Mouse (Mus musculus): Measurements from ENCODE around the gene Ncam1. TPM values are rescaled to one million over a fixed set of nuclear protein-coding genes. Genes with fewer than 3 reads are reported as not detected.

Gene Ncam1
- polyA plus RNA-seq, 1 experiment from 2014 or later, result 370 TPM

DNA sequence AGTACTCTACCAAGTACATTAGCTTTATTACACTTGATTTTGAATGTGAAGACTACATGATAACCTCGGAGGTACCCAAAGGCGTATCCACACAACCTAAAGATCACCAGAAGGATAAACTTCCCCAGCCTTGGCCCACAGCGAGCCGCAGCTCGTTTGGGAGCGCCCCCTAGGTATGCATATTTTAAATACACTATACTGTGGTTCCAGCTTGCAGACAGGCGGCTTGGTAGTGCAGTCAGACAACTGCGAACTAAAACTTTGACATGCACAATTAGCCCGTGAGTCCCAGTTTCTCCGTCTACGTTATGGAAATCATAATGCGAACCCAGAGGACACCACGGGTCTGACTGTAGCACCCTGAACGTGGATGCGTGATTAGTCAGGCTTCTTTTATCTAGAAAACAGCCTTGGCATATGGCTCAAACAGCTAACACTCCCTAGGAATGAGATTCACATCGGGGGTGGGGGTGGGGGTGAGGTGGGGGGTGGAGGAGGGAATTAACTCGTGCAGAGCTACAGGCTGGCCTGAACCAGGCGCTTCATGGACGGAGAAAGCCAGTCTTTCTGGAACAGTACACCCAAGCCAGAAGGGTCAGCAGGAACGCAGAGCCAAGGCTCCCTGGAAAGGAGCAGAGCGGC, 313.4 kb downstream of the Ncam1 start:
- ATAC-seq (replicated peaks), result peak; percentile 62
- Histone ChIP-seq H3K9me3 (no peaks in the 10 kb centered on the region), H3K27ac (replicated peaks) (no peak overlapping the region), H3K4me3 (peak overlapping the region; percentile 48), H3K27me3 (no peaks in the 10 kb centered on the region), H3K4me2 (replicated peaks) (peak overlapping the region; percentile 89), H3K9ac (replicated peaks) (peak overlapping the region; percentile 38), H3K4me1 (peaks cover 21% of the 10 kb centered on the region), H3K36me3 (no peaks in the 10 kb centered on the region)
- WGBS, result 3% methylated on average over 21 of the region's 21 CpGs

DNA sequence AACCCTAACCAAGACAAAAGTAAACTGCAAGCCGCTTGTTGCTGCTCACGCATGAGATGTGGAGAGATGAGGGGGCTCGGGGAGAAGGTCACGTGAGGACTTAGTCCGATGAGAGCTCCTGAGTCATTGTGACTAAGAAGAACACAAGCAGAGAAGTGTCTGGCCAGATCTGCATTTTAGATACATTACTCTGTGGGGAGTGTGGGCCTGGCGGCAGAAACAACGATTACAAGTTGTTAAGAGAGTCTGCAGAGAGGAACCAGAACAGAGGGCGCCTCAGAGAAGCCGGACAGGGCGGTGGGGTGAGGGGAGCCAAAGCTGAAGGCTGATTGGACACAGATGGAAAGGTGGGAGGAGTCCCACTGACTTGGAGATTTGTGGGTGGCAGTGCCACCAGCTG, 315.4 kb downstream of the Ncam1 start:
- no peak overlapping the region for H3K4me2 ChIP-seq (replicated peaks)
- H3K27me3 ChIP-seq, result no peaks in the 10 kb centered on the region
- H3K27ac ChIP-seq (replicated peaks), result no peak overlapping the region
- no peaks in the 10 kb centered on the region for H3K9me3 ChIP-seq
- 29% methylated on average over 10 of the region's 10 CpGs for WGBS
- ATAC-seq (replicated peaks), result no peak
- no peaks in the 10 kb centered on the region for H3K36me3 ChIP-seq
- H3K9ac ChIP-seq (replicated peaks), result no peak overlapping the region
- H3K4me3 ChIP-seq, result no peak overlapping the region
- peaks cover 8% of the 10 kb centered on the region for H3K4me1 ChIP-seq

DNA sequence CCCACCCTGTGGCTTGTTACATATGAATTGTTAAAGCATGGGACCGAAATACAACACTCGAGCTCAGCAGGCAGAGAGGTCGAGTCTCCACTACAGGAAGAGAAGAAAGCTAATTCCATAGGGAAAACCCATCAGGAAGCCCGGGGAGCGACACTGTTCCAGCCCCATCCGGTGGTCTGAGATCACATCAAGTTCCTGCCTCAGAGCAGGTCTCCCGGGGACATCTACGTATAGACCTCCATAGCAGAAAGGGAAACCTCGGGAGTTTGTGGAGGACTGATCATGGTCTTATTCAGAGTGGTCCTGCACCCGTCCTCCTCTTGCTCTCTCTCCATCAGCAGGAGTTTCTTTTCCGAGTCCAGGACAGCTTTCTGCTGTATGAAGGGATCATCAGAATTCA, 326.6 kb downstream of the Ncam1 start:
- H3K4me3 ChIP-seq, result no peak overlapping the region
- H3K36me3 ChIP-seq, result no peaks in the 10 kb centered on the region
- H3K9ac ChIP-seq (replicated peaks), result no peak overlapping the region
- no peaks in the 10 kb centered on the region for H3K9me3 ChIP-seq
- H3K4me2 ChIP-seq (replicated peaks), result no peak overlapping the region
- no peaks in the 10 kb centered on the region for H3K27me3 ChIP-seq
- WGBS, result 80% methylated on average over 11 of the region's 11 CpGs
- no peak for ATAC-seq (replicated peaks)
- H3K27ac ChIP-seq (replicated peaks), result no peak overlapping the region
- H3K4me1 ChIP-seq, result peaks cover 7% of the 10 kb centered on the region; the same call in 1 of the 2 replicates

DNA sequence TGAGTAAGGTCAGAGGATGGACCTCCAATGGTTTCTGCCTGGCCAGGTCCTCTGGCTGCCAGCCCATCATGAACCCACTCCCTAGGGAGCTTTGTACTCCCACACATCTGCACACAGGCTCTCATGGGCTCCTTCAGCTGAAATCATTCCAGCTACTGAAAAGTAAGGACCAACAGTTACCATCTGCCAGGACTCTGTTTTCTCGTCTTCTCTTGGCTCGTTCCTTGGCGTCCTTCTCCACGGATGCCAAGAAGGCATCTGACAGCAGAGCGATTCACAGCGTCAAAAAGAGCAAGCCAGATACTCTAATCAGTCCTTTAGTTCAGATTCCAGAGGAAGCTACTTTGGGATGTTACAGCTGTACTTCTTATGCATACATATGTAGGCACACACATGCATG, 327.8 kb downstream of the Ncam1 start:
- no peak for ATAC-seq (replicated peaks)
- Histone ChIP-seq H3K4me2 (replicated peaks) (no peak overlapping the region), H3K4me3 (no peak overlapping the region), H3K9ac (replicated peaks) (no peak overlapping the region), H3K4me1 (peaks cover 7% of the 10 kb centered on the region; the same call in 1 of the 2 replicates), H3K9me3 (no peaks in the 10 kb centered on the region), H3K36me3 (no peaks in the 10 kb centered on the region), H3K27me3 (no peaks in the 10 kb centered on the region), H3K27ac (replicated peaks) (no peak overlapping the region)
- 49% methylated on average over 6 of the region's 6 CpGs for WGBS

DNA sequence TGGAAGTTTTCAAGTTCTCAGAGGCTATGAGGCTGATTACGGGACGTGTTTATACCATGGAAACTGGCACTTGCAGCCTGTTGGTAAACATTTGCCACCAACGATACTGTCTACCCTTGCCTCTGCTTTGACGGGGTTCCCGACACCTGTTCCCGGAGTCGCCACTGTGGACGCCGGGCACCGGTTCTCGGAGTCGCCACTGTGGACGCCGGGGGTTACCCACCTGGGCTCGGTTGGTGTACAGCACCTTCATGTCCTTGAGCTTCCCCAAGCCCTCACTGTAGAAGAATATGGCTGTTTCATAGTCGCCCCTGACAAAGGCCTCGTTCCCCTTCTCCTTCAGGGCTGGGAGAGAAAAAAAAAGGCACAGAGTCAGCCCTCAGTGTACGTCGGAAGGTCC, 328.7 kb downstream of the Ncam1 start:
- no peaks in the 10 kb centered on the region for H3K9me3 ChIP-seq
- no peak overlapping the region for H3K4me2 ChIP-seq (replicated peaks)
- H3K27ac ChIP-seq (replicated peaks), result no peak overlapping the region
- ATAC-seq (replicated peaks), result no peak
- H3K4me1 ChIP-seq, result peaks cover 7% of the 10 kb centered on the region; the same call in 1 of the 2 replicates
- H3K4me3 ChIP-seq, result no peak overlapping the region
- no peaks in the 10 kb centered on the region for H3K36me3 ChIP-seq
- WGBS, result 89% methylated on average over 19 of the region's 19 CpGs
- H3K9ac ChIP-seq (replicated peaks), result no peak overlapping the region
- H3K27me3 ChIP-seq, result no peaks in the 10 kb centered on the region

DNA sequence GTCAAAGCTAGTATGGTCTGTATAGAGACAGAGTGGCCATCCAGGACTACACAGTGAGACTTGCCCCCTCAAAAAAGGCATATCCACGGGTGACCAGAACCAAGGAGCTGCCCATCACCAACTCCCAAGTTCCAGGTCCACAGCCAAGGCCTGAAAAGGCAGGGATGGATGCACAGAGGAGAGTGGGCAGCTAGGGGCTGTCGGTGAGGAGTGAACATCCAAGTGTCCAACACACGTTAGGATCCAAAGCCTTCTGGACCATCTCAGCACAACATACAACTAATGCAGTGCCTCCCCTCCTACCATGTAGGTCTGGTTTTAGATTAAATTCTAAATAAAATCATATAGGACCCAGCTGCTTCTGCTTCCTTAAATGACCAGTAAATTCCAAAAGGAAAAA, 342.6 kb downstream of the Ncam1 start:
- ATAC-seq (replicated peaks), result no peak
- H3K36me3 ChIP-seq, result no peaks in the 10 kb centered on the region
- H3K27ac ChIP-seq (replicated peaks), result no peak overlapping the region
- H3K4me2 ChIP-seq (replicated peaks), result no peak overlapping the region
- H3K4me1 ChIP-seq, result no peaks in the 10 kb centered on the region
- 87% methylated on average over 3 of the region's 3 CpGs for WGBS
- no peaks in the 10 kb centered on the region for H3K27me3 ChIP-seq
- no peaks in the 10 kb centered on the region for H3K9me3 ChIP-seq
- H3K9ac ChIP-seq (replicated peaks), result no peak overlapping the region
- no peak overlapping the region for H3K4me3 ChIP-seq

DNA sequence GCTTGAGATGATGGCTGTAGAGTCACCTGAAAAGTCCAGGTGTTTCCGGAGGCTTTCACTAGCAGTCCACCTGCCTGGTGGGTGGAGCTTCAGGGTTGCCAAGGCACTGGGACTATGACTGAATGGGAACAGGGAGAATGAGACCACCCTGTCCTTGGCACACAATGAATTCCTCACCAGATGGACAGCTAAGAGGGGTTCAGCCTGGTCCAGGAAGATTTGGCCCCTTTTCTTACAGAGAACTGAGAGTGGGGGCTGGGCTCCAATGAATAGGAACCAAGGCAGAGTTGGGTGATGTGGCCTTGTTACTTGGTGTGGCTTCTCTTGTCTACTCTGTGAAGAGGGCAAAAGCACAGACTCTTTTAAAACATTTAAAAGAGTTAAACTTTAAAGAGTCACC, 346.3 kb downstream of the Ncam1 start:
- no peaks in the 10 kb centered on the region for H3K27me3 ChIP-seq
- H3K36me3 ChIP-seq, result no peaks in the 10 kb centered on the region
- H3K9ac ChIP-seq (replicated peaks), result no peak overlapping the region
- H3K27ac ChIP-seq (replicated peaks), result no peak overlapping the region
- H3K4me1 ChIP-seq, result no peaks in the 10 kb centered on the region
- H3K9me3 ChIP-seq, result no peaks in the 10 kb centered on the region
- H3K4me2 ChIP-seq (replicated peaks), result no peak overlapping the region
- H3K4me3 ChIP-seq, result no peak overlapping the region
- 94% methylated on average over 1 of the region's 1 CpGs for WGBS
- no peak for ATAC-seq (replicated peaks)

Data from forebrain, embryonic 15.5 days (tissue).